Mouse (Mus musculus): ENCODE results near the gene Eif4g3.

DNA sequence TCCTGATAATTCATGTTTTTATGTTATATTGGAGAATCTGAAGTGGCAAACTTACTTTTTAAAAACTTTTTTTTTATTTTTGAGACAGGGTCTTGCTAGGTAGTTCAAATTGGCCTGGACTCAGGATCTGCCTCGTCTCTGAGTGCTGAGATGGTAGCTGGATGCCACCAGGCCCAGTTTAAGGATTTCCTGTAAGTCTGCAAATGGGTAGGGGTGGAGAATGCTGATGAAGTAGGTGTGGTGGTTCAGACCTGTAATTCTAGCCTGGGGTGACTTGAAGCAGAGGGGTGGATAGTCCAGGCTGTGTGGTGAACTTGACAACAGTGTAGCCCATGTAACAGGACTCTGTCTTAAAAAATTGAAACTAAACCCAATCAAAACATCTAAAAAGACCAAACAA is 45.1 kb downstream of the Eif4g3 start:
- TF ChIP-seq GATA1 (IDR thresholded peaks at IDR 0.05; ENCODE audit: borderline replicate concordance, low read length) (no peak), FLI1 (IDR thresholded peaks at IDR 0.05; ENCODE audit: low read length) (no peak)
